Mouse (Mus musculus) frontal cortex, postnatal 10 days (tissue): ENCODE measurements at regions not wholly inside any gene's neighbourhood (a gene's known extent, or its start where the extent isn't known, plus 50 kb on each side); places are given as distances from the start of the nearest gene placed in this dataset.

Experiments used
- DNase-seq, 2 experiments: peaks; one replicate each; pipeline ENCODE4 v3.0.0; 2022; ENCODE audit warnings: low spot score in 2 of 2, mixed read lengths in 1 of 2

GRCm38 (mm10) chr15:5414401-5414800 is 170.4 kb upstream of the Ptger4 start:
- DNase-seq, result no peak

GRCm38 (mm10) chr15:5416031-5416430 is 172.0 kb upstream of the Ptger4 start:
- no peak for DNase-seq

GRCm38 (mm10) chr15:5426641-5427040 is 182.7 kb upstream of the Ptger4 start:
- no peak for DNase-seq

GRCm38 (mm10) chr15:5427319-5428048 is 183.5 kb upstream of the Ptger4 start:
- DNase-seq, result no peak

- DNase-seq, result no peak
Observed at GRCm38 (mm10) chr15:5432018-5432417, 188.0 kb upstream of the Ptger4 start.

- no peak for DNase-seq
Observed at GRCm38 (mm10) chr15:5437020-5437419, 193.0 kb upstream of the Ptger4 start.

GRCm38 (mm10) chr15:5446040-5446755 is 202.2 kb upstream of the Ptger4 start:
- DNase-seq, result no peak

- no peak for DNase-seq
Observed at GRCm38 (mm10) chr15:5446756-5447314, 202.8 kb upstream of the Ptger4 start.

GRCm38 (mm10) chr15:5447707-5448496 is 203.9 kb upstream of the Ptger4 start:
- DNase-seq, result no peak

- DNase-seq, result no peak
Observed at GRCm38 (mm10) chr15:5459083-5459482, 215.1 kb upstream of the Ptger4 start.

GRCm38 (mm10) chr15:5459580-5459979 is 215.6 kb upstream of the Ptger4 start:
- DNase-seq, result no peak

- DNase-seq, result no peak
Observed at GRCm38 (mm10) chr15:5462651-5463050, 218.7 kb upstream of the Ptger4 start.

GRCm38 (mm10) chr15:5464732-5465131 is 220.7 kb upstream of the Ptger4 start:
- DNase-seq, result no peak

- no peak for DNase-seq
Observed at GRCm38 (mm10) chr15:5468535-5469073, 224.6 kb upstream of the Ptger4 start.

- DNase-seq, result no peak
Observed at GRCm38 (mm10) chr15:5475389-5475995, 231.5 kb upstream of the Ptger4 start.

- no peak for DNase-seq
Observed at GRCm38 (mm10) chr15:5493286-5493685, 249.3 kb upstream of the Ptger4 start.

GRCm38 (mm10) chr15:5495187-5495849 is 251.3 kb upstream of the Ptger4 start:
- no peak for DNase-seq

- DNase-seq, result no peak
Observed at GRCm38 (mm10) chr15:5495954-5496353, 252.0 kb upstream of the Ptger4 start.

- no peak for DNase-seq
Observed at GRCm38 (mm10) chr15:5504502-5504901, 260.5 kb upstream of the Ptger4 start.

- DNase-seq, result no peak
Observed at GRCm38 (mm10) chr15:5506848-5507544, 263.0 kb upstream of the Ptger4 start.
